In genomic region chr4:133504300-133504699, GRCm38 (mm10) we compare ENCODE assay signal across 45 mouse cellular contexts. TPM values are rescaled to one million over a fixed set of nuclear protein-coding genes. Genes with fewer than 3 reads are reported as not detected.
"Had no signal": no experiment of that assay in that cellular context is flagged by ENCODE, and none has a peak within 500 bp of the region (broad histone marks: within the 10 kb centered on the region; RNA-seq: fewer than 3 reads in every experiment).

No protein-coding gene starts in this region.

- ATAC-seq: liver, embryonic 12.5 days; liver, postnatal 0 days; lung, postnatal 0 days; midbrain, embryonic 13.5 days; midbrain, embryonic 15.5 days; midbrain, embryonic 16.5 days had no signal

- H3K4me3 ChIP-seq: left cerebral cortex, adult 2 months; limb, embryonic 10.5 days; limb, embryonic 12.5 days; limb, embryonic 13.5 days; limb, embryonic 15.5 days; liver, embryonic 12.5 days; liver, embryonic 13.5 days; liver, embryonic 15.5 days; lung, embryonic 15.5 days; megakaryocyte, embryonic 14.5 days; midbrain, embryonic 10.5 days; midbrain, embryonic 12.5 days; midbrain, embryonic 13.5 days; midbrain, embryonic 15.5 days; myocyte had no signal

- DNase-seq: left cerebral cortex, postnatal 4 days; liver; liver, embryonic 13.5 days; liver, postnatal 0 days; lung, adult 18-20 months; lung, adult 2 months; lung, embryonic 14.5 days; lung, postnatal 10 days; lung, postnatal 14 days; lung, postnatal 36 days; lung, postnatal 4 days; midbrain, embryonic 14.5 days had no signal

- H3K4me1 ChIP-seq: limb, embryonic 12.5 days; limb, embryonic 13.5 days; liver, embryonic 13.5 days; liver, embryonic 15.5 days; midbrain, embryonic 10.5 days; midbrain, embryonic 12.5 days; midbrain, embryonic 13.5 days; midbrain, embryonic 15.5 days had no signal

- H3K27ac ChIP-seq: left cerebral cortex, adult 2 months; limb, embryonic 10.5 days; limb, embryonic 12.5 days; limb, embryonic 13.5 days; limb, embryonic 15.5 days; liver, embryonic 12.5 days; liver, embryonic 13.5 days; liver, embryonic 14.5 days; liver, embryonic 15.5 days; lung, embryonic 15.5 days; macrophage; midbrain, embryonic 10.5 days; midbrain, embryonic 12.5 days; midbrain, embryonic 13.5 days; midbrain, embryonic 15.5 days had no signal

- H3K4me2 ChIP-seq: limb, embryonic 12.5 days; limb, embryonic 13.5 days; limb, embryonic 15.5 days; liver, embryonic 11.5 days; liver, embryonic 12.5 days; liver, embryonic 13.5 days; liver, embryonic 15.5 days; lung, embryonic 14.5 days; lung, embryonic 15.5 days; midbrain, embryonic 12.5 days; midbrain, embryonic 13.5 days; midbrain, embryonic 15.5 days had no signal

- H3K9ac ChIP-seq: limb, embryonic 12.5 days; limb, embryonic 13.5 days; limb, embryonic 15.5 days; liver, embryonic 12.5 days; liver, embryonic 13.5 days; liver, embryonic 14.5 days; liver, embryonic 15.5 days; liver, postnatal 0 days; lung, embryonic 14.5 days; lung, embryonic 15.5 days; midbrain, embryonic 12.5 days; midbrain, embryonic 13.5 days; midbrain, embryonic 15.5 days had no signal

- H3K9me3 ChIP-seq: limb, embryonic 10.5 days; limb, embryonic 12.5 days; limb, embryonic 13.5 days; limb, embryonic 15.5 days; liver, embryonic 12.5 days; liver, embryonic 13.5 days; liver, embryonic 15.5 days; lung, embryonic 15.5 days; megakaryocyte, embryonic 14.5 days; midbrain, embryonic 10.5 days; midbrain, embryonic 12.5 days; midbrain, embryonic 13.5 days; midbrain, embryonic 15.5 days had no signal

- H3K36me3 ChIP-seq: limb, embryonic 10.5 days; limb, embryonic 12.5 days; limb, embryonic 13.5 days; limb, embryonic 15.5 days; liver, embryonic 12.5 days; liver, embryonic 13.5 days; liver, embryonic 15.5 days; lung, embryonic 15.5 days; midbrain, embryonic 10.5 days; midbrain, embryonic 12.5 days; midbrain, embryonic 13.5 days; midbrain, embryonic 15.5 days had no signal

RNA-seq across cellular contexts. Expression of gene Trnp1, which starts 6.0 kb away (rescaled TPM):
- total RNA-seq: liver, adult 2 months; megakaryocyte progenitor cell, adult 5-6 weeks; megakaryocyte, adult 5-6 weeks; monocyte, adult 5-6 weeks had no signal
- polyA plus RNA-seq: liver, embryonic 16.5 days; liver, postnatal 0 days had no signal

RNA-seq across cellular contexts. Expression of gene Kdf1, which starts 14.5 kb away (rescaled TPM):
- total RNA-seq: left cerebral cortex, postnatal 14 days; left cerebral cortex, postnatal 25 days; left cerebral cortex, postnatal 36 days; megakaryocyte progenitor cell, adult 5-6 weeks; megakaryocyte, adult 5-6 weeks; megakaryocyte-erythroid progenitor cell, adult 5-6 weeks; monocyte, adult 5-6 weeks had no signal
- polyA plus RNA-seq: macrophage had no signal

RNA-seq across cellular contexts. Expression of gene Tent5b, which starts 24.4 kb away (rescaled TPM):
- total RNA-seq: left cerebral cortex, adult 2 months; left cerebral cortex, postnatal 10 days; left cerebral cortex, postnatal 14 days; left cerebral cortex, postnatal 36 days; left cerebral cortex, postnatal 4 days; megakaryocyte progenitor cell, adult 5-6 weeks; megakaryocyte, adult 5-6 weeks; monocyte, adult 5-6 weeks had no signal
- polyA plus RNA-seq: liver, embryonic 11.5 days; liver, embryonic 12.5 days; liver, embryonic 13.5 days; macrophage had no signal

RNA-seq across cellular contexts. Expression of gene Nr0b2, which starts 48.9 kb away (rescaled TPM):
- total RNA-seq: left cerebral cortex, adult 2 months; left cerebral cortex, adult 8-10 months; left cerebral cortex, postnatal 10 days; left cerebral cortex, postnatal 14 days; left cerebral cortex, postnatal 25 days; left cerebral cortex, postnatal 36 days; left cerebral cortex, postnatal 4 days; megakaryocyte-erythroid progenitor cell, adult 5-6 weeks; midbrain, postnatal 0 days; monocyte, adult 5-6 weeks had no signal
- polyA plus RNA-seq: limb, embryonic 11.5 days; limb, embryonic 12.5 days; limb, embryonic 15.5 days; lung, embryonic 14.5 days; macrophage; midbrain, embryonic 12.5 days; midbrain, embryonic 13.5 days; midbrain, embryonic 14.5 days; midbrain, embryonic 15.5 days; midbrain, embryonic 16.5 days; midbrain, postnatal 0 days; myocyte; neural tube, embryonic 11.5 days had no signal
